Mouse (Mus musculus) granulocyte monocyte progenitor cell, adult 5-6 weeks (primary cell): ENCODE data around the gene Smyd1. TPM values are rescaled to one million over a fixed set of nuclear protein-coding genes. Genes with fewer than 3 reads are reported as not detected.

ENCODE experiments used
- total RNA-seq, 2 experiments: library from RNA; stranded (forward) in 1 of 2; stranded (reverse) in 1 of 2; fragments of 200-712, 200-1000 nt in 1 of 2; fragments of >200 nt in 1 of 2; fragmentation: Nextera tagmentation in 1 of 2; gene quantifications; 2 replicates each; pipeline ENCODE4 v1.2.3; 2014 to 2017

Smyd1 gene
- total RNA-seq, 2 experiments from 2014 or later: not detected

Other genes with a start within 250 kb of the Smyd1 start
- gene Thnsl2, start 177.8 kb downstream of the Smyd1 start, total RNA-seq (2014; fragmentation: Nextera tagmentation): 0.17 and 0.69 TPM in 2 replicates
- 0.10 and 1.3 TPM in 2 replicates for gene Thnsl2, start 177.8 kb downstream of the Smyd1 start, total RNA-seq (2017)
- 0.73 TPM in 1 of 2 replicates, not detected in the other for gene Fabp1, start 122.4 kb downstream of the Smyd1 start, total RNA-seq (2014; fragmentation: Nextera tagmentation)
- not detected in 2 replicates for gene Fabp1, start 122.4 kb downstream of the Smyd1 start, total RNA-seq (2017)
- gene Krcc1, start 50.6 kb downstream of the Smyd1 start, total RNA-seq (2014; fragmentation: Nextera tagmentation): 54.1 and 65.1 TPM in 2 replicates
- gene Krcc1, start 50.6 kb downstream of the Smyd1 start, total RNA-seq (2017): 104 and 123 TPM in 2 replicates
- gene Cd8b1, start 555 bp upstream of the Smyd1 start, total RNA-seq (2014; fragmentation: Nextera tagmentation): not detected in 2 replicates
- not detected in 2 replicates for gene Cd8b1, start 555 bp upstream of the Smyd1 start, total RNA-seq (2017)
- not detected in 2 replicates for gene Cd8a, start 51.2 kb upstream of the Smyd1 start, total RNA-seq (2014; fragmentation: Nextera tagmentation)
- not detected in 2 replicates for gene Cd8a, start 51.2 kb upstream of the Smyd1 start, total RNA-seq (2017)
- gene Rmnd5a, start 118.4 kb upstream of the Smyd1 start, total RNA-seq (2014; fragmentation: Nextera tagmentation): 29.0 and 39.8 TPM in 2 replicates
- 54.4 TPM in 2 replicates for gene Rmnd5a, start 118.4 kb upstream of the Smyd1 start, total RNA-seq (2017)
- gene Rnf103, start 171.7 kb upstream of the Smyd1 start, total RNA-seq (2014; fragmentation: Nextera tagmentation): 7.1 and 8.6 TPM in 2 replicates
- 7.3 and 10.6 TPM in 2 replicates for gene Rnf103, start 171.7 kb upstream of the Smyd1 start, total RNA-seq (2017)
- 28.6 and 36.1 TPM in 2 replicates for gene Chmp3, start 221.6 kb upstream of the Smyd1 start, total RNA-seq (2014; fragmentation: Nextera tagmentation)
- 82.2 and 114 TPM in 2 replicates for gene Chmp3, start 221.6 kb upstream of the Smyd1 start, total RNA-seq (2017)